Mouse (Mus musculus): ENCODE results near the gene Kbtbd7. TPM values are rescaled to one million over a fixed set of nuclear protein-coding genes. Genes with fewer than 3 reads are reported as not detected.
A peak's percentile ranks its signal among the peaks of the same experiment; 100 is the strongest.

Kbtbd7 gene
- total and polyA plus RNA-seq, 3 experiments = 2.7 to 3.8 TPM; not detected in 1

- Histone ChIP-seq H3K79me2 (ENCODE audit: control insufficient read depth, insufficient read depth, low read length, poor library complexity) (peaks cover under 1% of the 10 kb centered on the region; the same call in 1 of the 2 replicates), H3K4me3 (ENCODE audit: control insufficient read depth in 1 of 2, insufficient read depth in 1 of 2, low read depth in 2 of 2, low read length in 2 of 2) (no peak overlapping the region), H3K27ac (ENCODE audit: control insufficient read depth, low read depth, low read length) (no peak overlapping the region), H3K36me3 (ENCODE audit: control insufficient read depth in 1 of 2, insufficient read depth in 2 of 2, low read length in 2 of 2) (peaks cover 3 to 20% of the 10 kb centered on the region in 2 experiments; a peak in 3 of 4 replicates), H3K4me1 (ENCODE audit: control insufficient read depth in 1 of 2, insufficient read depth in 2 of 2, low read length in 2 of 2) (no peaks in the 10 kb centered on the region), H3K9me3 (replicated peaks; ENCODE audit: insufficient read depth, low read length) (no peaks in the 10 kb centered on the region), H3K27me3 (ENCODE audit: control insufficient read depth in 1 of 2, insufficient read depth in 2 of 2, low read length in 2 of 2) (no peaks in the 10 kb centered on the region), H3K9ac (ENCODE audit: control insufficient read depth, low read depth, low read length, poor library complexity, severe bottlenecking) (no peak overlapping the region)
- DNase-seq (ENCODE audit: low read depth, low spot score) = no peak
- no peak for TF ChIP-seq MYB (IDR thresholded peaks at IDR 0.05; ENCODE audit: low read depth, low read length)
- TF ChIP-seq BHLHE40 (IDR thresholded peaks at IDR 0.05; ENCODE audit: borderline replicate concordance, low read depth, low read length) = no peak
- TF ChIP-seq USF1 (IDR thresholded peaks at IDR 0.05; ENCODE audit: low read depth, low read length) = no peak
- no peak for TF ChIP-seq ZMIZ1 (IDR thresholded peaks at IDR 0.05; ENCODE audit: low read depth, low read length)
- no peak for TF ChIP-seq TBP (IDR thresholded peaks at IDR 0.05; ENCODE audit: low read depth, low read length)
- TF ChIP-seq KAT2A (conservative IDR thresholded peaks at IDR 0.05; ENCODE audit: low read depth, low read length) = no peak
- TF ChIP-seq NRF1 (IDR thresholded peaks at IDR 0.05; ENCODE audit: insufficient read depth, low read depth, low read length, poor library complexity, severe bottlenecking) = no peak
These were observed 49.3 kb upstream of the Kbtbd7 start for GRCm38 (mm10) chr14:79377041-79377440.

- Histone ChIP-seq H3K4me3 (ENCODE audit: control insufficient read depth in 1 of 2, insufficient read depth in 1 of 2, low read depth in 2 of 2, low read length in 2 of 2) (no peak overlapping the region), H3K27ac (ENCODE audit: control insufficient read depth, low read depth, low read length) (peak overlapping the region; percentile 39; the same call in 1 of the 2 replicates), H3K36me3 (ENCODE audit: control insufficient read depth in 1 of 2, insufficient read depth in 2 of 2, low read length in 2 of 2) (peaks cover 34 to 41% of the 10 kb centered on the region in 2 experiments), H3K79me2 (ENCODE audit: control insufficient read depth, insufficient read depth, low read length, poor library complexity) (peaks cover 20% of the 10 kb centered on the region), H3K27me3 (ENCODE audit: control insufficient read depth in 1 of 2, insufficient read depth in 2 of 2, low read length in 2 of 2) (no peaks in the 10 kb centered on the region), H3K9me3 (replicated peaks; ENCODE audit: insufficient read depth, low read length) (no peaks in the 10 kb centered on the region), H3K9ac (ENCODE audit: control insufficient read depth, low read depth, low read length, poor library complexity, severe bottlenecking) (no peak overlapping the region), H3K4me1 (ENCODE audit: control insufficient read depth in 1 of 2, insufficient read depth in 2 of 2, low read length in 2 of 2) (peaks cover 0 to 12% of the 10 kb centered on the region in 2 experiments; a peak in 3 of 4 replicates)
- TF ChIP-seq UBTF (IDR thresholded peaks at IDR 0.05; ENCODE audit: borderline replicate concordance, insufficient read depth, low read depth, low read length) = no peak
- peak; percentile 71 for TF ChIP-seq GATA1 (IDR thresholded peaks at IDR 0.05; ENCODE audit: low read depth, low read length)
- TF ChIP-seq CHD1 (IDR thresholded peaks at IDR 0.05; ENCODE audit: low read depth, low read length) = no peak
- peak; percentile 84 for TF ChIP-seq TCF12 (IDR thresholded peaks at IDR 0.05; ENCODE audit: low read depth, low read length)
- TF ChIP-seq MXI1 (IDR thresholded peaks at IDR 0.05; ENCODE audit: low read depth, low read length) = peak; percentile 47; the same call in 1 of the 2 replicates
- TF ChIP-seq ZC3H11A (IDR thresholded peaks at IDR 0.05; ENCODE audit: low read depth, low read length) = no peak
- peak; percentile 65 for TF ChIP-seq TBP (IDR thresholded peaks at IDR 0.05; ENCODE audit: low read depth, low read length)
- 0 out of 2 replicates have a peak, but pooled peaks have one; percentile 52 for TF ChIP-seq SIN3A (IDR thresholded peaks at IDR 0.05; ENCODE audit: low read length)
- TF ChIP-seq EP300 (IDR thresholded peaks at IDR 0.05; ENCODE audit: low read depth in 1 of 2, low read length in 2 of 2) = peak; percentile 73 to 74; a peak in 3 of 4 replicates
- TF ChIP-seq MAFK (IDR thresholded peaks at IDR 0.05; ENCODE audit: borderline replicate concordance, low read depth, low read length) = 0 out of 2 replicates have a peak, but pooled peaks have one; percentile 6
- TF ChIP-seq TAL1 (IDR thresholded peaks at IDR 0.05; ENCODE audit: low read length) = peak; percentile 33
- DNase-seq (ENCODE audit: low read depth, low spot score) = peak; percentile 35
These were observed 43.2 kb upstream of the Kbtbd7 start for GRCm38 (mm10) chr14:79383120-79383519.

Data from MEL (cell line).